25 mouse cellular contexts compared by ENCODE assay signal in genomic region chr2:160348072-160348604, GRCm38 (mm10). TPM values are rescaled to one million over a fixed set of nuclear protein-coding genes. Genes with fewer than 3 reads are reported as not detected.
DNase-seq lines count a peak whose midpoint lies in the region; ATAC-seq lines count a peak whose summit lies in the region.
"Had no signal": no experiment of that assay in that cellular context is flagged by ENCODE, and none has a peak within 500 bp of the region (broad histone marks: within the 10 kb centered on the region; RNA-seq: fewer than 3 reads in every experiment).

No protein-coding gene starts in this region.

- no peaks in the 10 kb centered on the region for H3K27me3 ChIP-seq in embryonic facial prominence, embryonic 11.5 days (ENCODE audit: control insufficient read depth, insufficient read depth, low read length)
- H3K27me3 ChIP-seq in embryonic facial prominence, embryonic 10.5 days (replicated peaks; ENCODE audit: low read depth, poor library complexity, severe bottlenecking), result peaks cover 8% of the 10 kb centered on the region; the same call in 1 of the 2 replicates
- no peaks in the 10 kb centered on the region for H3K27me3 ChIP-seq in limb, embryonic 11.5 days (ENCODE audit: control insufficient read depth, insufficient read depth, low read length)
- H3K27me3 ChIP-seq: embryonic facial prominence, embryonic 12.5 days; forebrain, embryonic 13.5 days; heart, embryonic 15.5 days; limb, embryonic 15.5 days had no signal

- H3K9ac ChIP-seq in embryonic facial prominence, embryonic 11.5 days (replicated peaks; ENCODE audit: low read length), result no peak overlapping the region
- no peak overlapping the region for H3K9ac ChIP-seq in limb, embryonic 11.5 days (ENCODE audit: low read length)
- H3K9ac ChIP-seq: embryonic facial prominence, embryonic 12.5 days; forebrain, embryonic 13.5 days; heart, embryonic 15.5 days; limb, embryonic 15.5 days; neural tube, embryonic 15.5 days had no signal

- no peak overlapping the region for H3K4me2 ChIP-seq in embryonic facial prominence, embryonic 11.5 days (ENCODE audit: low read depth, low read length)
- H3K4me2 ChIP-seq in limb, embryonic 11.5 days (ENCODE audit: low read depth, severe bottlenecking), result no peak overlapping the region
- H3K4me2 ChIP-seq: embryonic facial prominence, embryonic 12.5 days; forebrain, embryonic 13.5 days; heart, embryonic 15.5 days; limb, embryonic 15.5 days; neural tube, embryonic 15.5 days had no signal

- H3K4me3 ChIP-seq in embryonic facial prominence, embryonic 11.5 days (ENCODE audit: low read depth, low read length), result no peak overlapping the region
- no peak overlapping the region for H3K4me3 ChIP-seq in embryonic facial prominence, embryonic 10.5 days
- no peak overlapping the region for H3K4me3 ChIP-seq in limb, embryonic 11.5 days (ENCODE audit: low read depth, low read length)
- H3K4me3 ChIP-seq: embryonic facial prominence, embryonic 12.5 days; erythroblast, embryonic 14.5 days; forebrain, embryonic 13.5 days; heart, embryonic 15.5 days; hindbrain, embryonic 10.5 days; limb, embryonic 15.5 days; megakaryocyte, embryonic 14.5 days; neural tube, embryonic 15.5 days had no signal

- no peaks in the 10 kb centered on the region for H3K36me3 ChIP-seq in embryonic facial prominence, embryonic 11.5 days (replicated peaks; ENCODE audit: control insufficient read depth, insufficient read depth, low read depth, low read length)
- no peaks in the 10 kb centered on the region for H3K36me3 ChIP-seq in embryonic facial prominence, embryonic 10.5 days (replicated peaks)
- H3K36me3 ChIP-seq in limb, embryonic 11.5 days (ENCODE audit: control insufficient read depth, insufficient read depth, low read length), result no peaks in the 10 kb centered on the region
- H3K36me3 ChIP-seq: embryonic facial prominence, embryonic 12.5 days; heart, embryonic 15.5 days; hindbrain, embryonic 10.5 days; limb, embryonic 15.5 days; neural tube, embryonic 15.5 days had no signal

- intact Hi-C loops in heart, postnatal 25 days (cut with DNase I), result no loop called here

- H3K4me1 ChIP-seq in embryonic facial prominence, embryonic 11.5 days (ENCODE audit: control insufficient read depth, insufficient read depth, low read length), result no peaks in the 10 kb centered on the region
- H3K4me1 ChIP-seq in embryonic facial prominence, embryonic 10.5 days, result peaks cover 52% of the 10 kb centered on the region
- H3K4me1 ChIP-seq in limb, embryonic 11.5 days (ENCODE audit: control insufficient read depth, insufficient read depth, low read length), result peaks cover 21% of the 10 kb centered on the region
- H3K4me1 ChIP-seq: forebrain, embryonic 13.5 days; limb, embryonic 15.5 days; megakaryocyte, embryonic 14.5 days; neural tube, embryonic 15.5 days had no signal

- no peak overlapping the region for H3K27ac ChIP-seq in embryonic facial prominence, embryonic 11.5 days (replicated peaks; ENCODE audit: low read depth, low read length)
- no peak overlapping the region; the same call in 1 of the 2 replicates for H3K27ac ChIP-seq in embryonic facial prominence, embryonic 10.5 days (replicated peaks)
- H3K27ac ChIP-seq in limb, embryonic 11.5 days (replicated peaks; ENCODE audit: low read depth, low read length), result no peak overlapping the region
- H3K27ac ChIP-seq: embryonic facial prominence, embryonic 12.5 days; forebrain, embryonic 13.5 days; heart, embryonic 15.5 days; limb, embryonic 15.5 days; neural tube, embryonic 15.5 days had no signal

- no peak for ATAC-seq in embryonic facial prominence, embryonic 11.5 days (replicated peaks; ENCODE audit: insufficient number of reproducible peaks, low FRiP score, low TSS enrichment, low read depth)
- no peak for ATAC-seq in limb, embryonic 11.5 days (ENCODE audit: insufficient number of reproducible peaks, low FRiP score, low TSS enrichment, low read depth)
- ATAC-seq in megakaryocyte progenitor cell, adult 5-6 weeks (replicated peaks; ENCODE audit: poor library complexity), result peak; percentile 84
- ATAC-seq: forebrain, embryonic 13.5 days; midbrain, embryonic 16.5 days had no signal

- H3K9me3 ChIP-seq in embryonic facial prominence, embryonic 11.5 days (replicated peaks; ENCODE audit: control insufficient read depth, low read length), result no peaks in the 10 kb centered on the region
- no peaks in the 10 kb centered on the region for H3K9me3 ChIP-seq in embryonic facial prominence, embryonic 10.5 days
- H3K9me3 ChIP-seq in limb, embryonic 11.5 days (ENCODE audit: control insufficient read depth, low read length), result no peaks in the 10 kb centered on the region
- H3K9me3 ChIP-seq: embryonic facial prominence, embryonic 12.5 days; forebrain, embryonic 13.5 days; heart, embryonic 15.5 days; hindbrain, embryonic 10.5 days; limb, embryonic 15.5 days; megakaryocyte, embryonic 14.5 days; neural tube, embryonic 15.5 days had no signal

- WGBS in embryonic facial prominence, embryonic 11.5 days, result 51% methylated on average over 4 of the region's 4 CpGs
- WGBS in embryonic facial prominence, embryonic 10.5 days, result 46% methylated on average over 4 of the region's 4 CpGs
- 44% methylated on average over 4 of the region's 4 CpGs for WGBS in limb, embryonic 11.5 days

- DNase-seq in embryonic facial prominence, embryonic 11.5 days (ENCODE audit: low spot score), result peak; percentile 28
- no peak for DNase-seq in embryonic facial prominence, embryonic 10.5 days (ENCODE audit: low spot score)
- peak; percentile 79 for DNase-seq in embryo, embryonic 11 days
- peak; percentile 38 for DNase-seq in limb, embryonic 11.5 days (ENCODE audit: low spot score)
- no peak for DNase-seq in gastrocnemius, postnatal 10 days
- no peak for DNase-seq in heart, postnatal 25 days (ENCODE audit: low spot score)
- no peak for DNase-seq in urinary bladder, adult 18-20 months (ENCODE audit: low spot score in 2 of 2)
- DNase-seq: adrenal gland, postnatal 10 days; cerebellum, postnatal 10 days; gastrocnemius, postnatal 25 days; spleen, adult 18-20 months; thymus, adult 2 months had no signal

RNA-seq across cellular contexts. Expression of gene Gm826, which starts 14.2 kb away (rescaled TPM):
- polyA plus RNA-seq in embryonic facial prominence, embryonic 11.5 days (2014; fragmentation: Nextera tagmentation; extraction: Ambion mirVana), result not detected in 2 replicates
- polyA plus RNA-seq in embryonic facial prominence, embryonic 10.5 days (2016; fragmentation: Nextera tagmentation; extraction: Ambion mirVana), result 0.19 and 0.36 TPM in 2 replicates
- 0.21 TPM in 1 of 2 replicates, not detected in the other for polyA plus RNA-seq in limb, embryonic 11.5 days (2014; fragmentation: Nextera tagmentation; extraction: Ambion mirVana)
- not detected in 2 replicates for total RNA-seq in megakaryocyte progenitor cell, adult 5-6 weeks (2015)
- not detected in 2 replicates for total RNA-seq in megakaryocyte progenitor cell, adult 5-6 weeks (2017)
- total RNA-seq in gastrocnemius, postnatal 10 days (2021), result 1 to 10 TPM in 1 of 2 experiments, under 1 TPM in 1; 0.45 to 1.2 TPM
- total RNA-seq in heart, postnatal 25 days (2021), result 1 to 10 TPM; 8.1 to 9.4 TPM
- total RNA-seq: layer of hippocampus, postnatal 25 days; left cerebral cortex, postnatal 14 days had no signal
- polyA plus RNA-seq: embryonic facial prominence, embryonic 12.5 days; erythroblast, embryonic 14.5 days; forebrain, embryonic 13.5 days; midbrain, embryonic 16.5 days; neural tube, embryonic 15.5 days; stomach, embryonic 14.5 days had no signal

RNA-seq across cellular contexts. Expression of gene Mafb, which starts 18.7 kb away (rescaled TPM):
- 4.9 and 5.1 TPM in 2 replicates for polyA plus RNA-seq in embryonic facial prominence, embryonic 11.5 days (2014; fragmentation: Nextera tagmentation; extraction: Ambion mirVana)
- polyA plus RNA-seq in embryonic facial prominence, embryonic 10.5 days (2016; fragmentation: Nextera tagmentation; extraction: Ambion mirVana), result 5.3 and 6.7 TPM in 2 replicates
- polyA plus RNA-seq in limb, embryonic 11.5 days (2014; fragmentation: Nextera tagmentation; extraction: Ambion mirVana), result 5.4 and 6.5 TPM in 2 replicates
- total RNA-seq in megakaryocyte progenitor cell, adult 5-6 weeks (2015), result 0.39 and 0.83 TPM in 2 replicates
- total RNA-seq in megakaryocyte progenitor cell, adult 5-6 weeks (2017), result 0.08 and 0.14 TPM in 2 replicates
- 10 to 100 TPM; 21.8 to 22.3 TPM for total RNA-seq in gastrocnemius, postnatal 10 days (2021)
- total RNA-seq in heart, postnatal 25 days (2021), result 10 to 100 TPM; 11.2 to 13.1 TPM

Comparison
In these comparisons a context has a peak if more than half of its experiments do, and no peak if none do; other contexts are left out.
1. DNase-seq: peak in embryonic facial prominence, embryonic 11.5 days (single experiment), embryo, embryonic 11 days (single experiment) and limb, embryonic 11.5 days (single experiment); none in embryonic facial prominence, embryonic 10.5 days (single experiment), gastrocnemius, postnatal 10 days (single experiment), heart, postnatal 25 days (single experiment) and urinary bladder, adult 18-20 months (0 of 2).
2. RNA of gene Gm826, which starts 14.2 kb away (total RNA-seq): 8.1 to 9.4 TPM in heart, postnatal 25 days; 0.45 to 1.2 TPM in gastrocnemius, postnatal 10 days and not detected in megakaryocyte progenitor cell, adult 5-6 weeks; every median in the first group is over 4 times any median in the second.
3. RNA of gene Mafb, which starts 18.7 kb away (total RNA-seq): 21.8 to 22.3 TPM in gastrocnemius, postnatal 10 days and 11.2 to 13.1 TPM in heart, postnatal 25 days; 0.08 to 0.83 TPM in megakaryocyte progenitor cell, adult 5-6 weeks; every median in the first group is over 4 times any median in the second.